Mouse (Mus musculus) heart, postnatal 4 days (tissue): Measurements from ENCODE around the gene Hmgn2. TPM values are rescaled to one million over a fixed set of nuclear protein-coding genes. Genes with fewer than 3 reads are reported as not detected.

Experiments
- DNase-seq: peaks from one replicate; pipeline ENCODE4 v3.0.0; 2021
- total RNA-seq, 2 experiments: library from RNA; stranded (reverse); gene quantifications; 2 replicates each; pipeline ENCODE4 v1.2.3; 2021

The Hmgn2 gene
- total RNA-seq, 2 experiments from 2014 or later = 484 to 489 TPM

GRCm38 (mm10) chr4:133923743-133924142 is 44.7 kb downstream of the Hmgn2 start:
- no peak for DNase-seq

GRCm38 (mm10) chr4:133918093-133918825 is 50.2 kb downstream of the Hmgn2 start:
- peak; percentile 35 for DNase-seq

Other genes with a start within 250 kb of the Hmgn2 start
- gene Arid1a, start 211.9 kb downstream of the Hmgn2 start, total RNA-seq = 10 to 100 TPM; 74.6 to 77.3 TPM
- 10 to 100 TPM in 1 of 2 experiments, 1 to 10 TPM in 1; 9.1 to 10.7 TPM for gene Rps6ka1, start 80.9 kb downstream of the Hmgn2 start, total RNA-seq
- gene Dhdds, start 32.3 kb upstream of the Hmgn2 start, total RNA-seq = 10 to 100 TPM; 39.1 to 40.7 TPM
- gene Lin28a, start 50.2 kb upstream of the Hmgn2 start, total RNA-seq = under 1 TPM; 0.27 to 0.29 TPM
- not detected for gene Zfp683, start 85.2 kb upstream of the Hmgn2 start, total RNA-seq
- gene Crybg2, start 92.2 kb upstream of the Hmgn2 start, total RNA-seq = not detected
- gene Cd52, start 126.4 kb upstream of the Hmgn2 start, total RNA-seq = 1 to 10 TPM; 4.3 to 5.6 TPM
- gene Ubxn11, start 133.9 kb upstream of the Hmgn2 start, total RNA-seq = 1 to 10 TPM; 1.2 to 2.0 TPM
- gene Sh3bgrl3, start 160.1 kb upstream of the Hmgn2 start, total RNA-seq = 10 to 100 TPM; 70.4 to 72.6 TPM
- gene Cep85, start 218.5 kb upstream of the Hmgn2 start, total RNA-seq = 10 to 100 TPM; 34.5 to 38.7 TPM
- gene Gm7534, start 234.4 kb upstream of the Hmgn2 start, total RNA-seq = not detected